Mouse (Mus musculus) olfactory bulb, adult 2 months (tissue): ENCODE results near the gene Llgl1. TPM values are rescaled to one million over a fixed set of nuclear protein-coding genes. Genes with fewer than 3 reads are reported as not detected.

ENCODE experiments used
- H3K27ac ChIP-seq: fragments of 200-500 bp; 2 replicates; pipeline ENCODE4 v1.5.1; 2012; ENCODE audit warnings: low read depth, low read length; ENCODE audit not compliant: insufficient read depth
- H3K4me1 ChIP-seq: fragments of 200-500 bp; 2 replicates; pipeline ENCODE4 v1.6.1; 2012; ENCODE audit warnings: low read length; ENCODE audit not compliant: control insufficient read depth, insufficient read depth
- H3K4me3 ChIP-seq: fragments of 200-500 bp; 2 replicates; pipeline ENCODE4 v1.5.1; 2012; ENCODE audit warnings: mild to moderate bottlenecking, low read depth, low read length, moderate library complexity; ENCODE audit not compliant: insufficient read depth
- CTCF ChIP-seq: fragments of 200-500 bp; IDR thresholded peaks from 2 replicates; pipeline ENCODE4 v1.5.1; 2012; ENCODE audit warnings: low read depth, mild to moderate bottlenecking, low read length, moderate library complexity; ENCODE audit not compliant: insufficient read depth
- POLR2A ChIP-seq: fragments of 200-500 bp; IDR thresholded peaks from 2 replicates; pipeline ENCODE4 v1.6.1; 2012; ENCODE audit warnings: mild to moderate bottlenecking, low read depth, low read length, moderate library complexity; ENCODE audit not compliant: insufficient read depth
- WGBS: fragments of 180-500 bp; shearing (Covaris S2); methylation state at CpG from one replicate; pipeline ENCODE4 v1.1.7; 2018; 5-methylcytosine and 5-hydroxymethylcytosine counted together
- polyA plus RNA-seq: library from polyadenylated mRNA; stranded (reverse); fragments of >200 nt; gene quantifications from 2 replicates; pipeline ENCODE4 v1.2.4, GENCODE M21; 2012; ENCODE audit warnings: low replicate concordance; ENCODE audit not compliant: missing spikeins, insufficient read depth, insufficient read length

The Llgl1 gene
- polyA plus RNA-seq = not detected in 2 replicates

DNA sequence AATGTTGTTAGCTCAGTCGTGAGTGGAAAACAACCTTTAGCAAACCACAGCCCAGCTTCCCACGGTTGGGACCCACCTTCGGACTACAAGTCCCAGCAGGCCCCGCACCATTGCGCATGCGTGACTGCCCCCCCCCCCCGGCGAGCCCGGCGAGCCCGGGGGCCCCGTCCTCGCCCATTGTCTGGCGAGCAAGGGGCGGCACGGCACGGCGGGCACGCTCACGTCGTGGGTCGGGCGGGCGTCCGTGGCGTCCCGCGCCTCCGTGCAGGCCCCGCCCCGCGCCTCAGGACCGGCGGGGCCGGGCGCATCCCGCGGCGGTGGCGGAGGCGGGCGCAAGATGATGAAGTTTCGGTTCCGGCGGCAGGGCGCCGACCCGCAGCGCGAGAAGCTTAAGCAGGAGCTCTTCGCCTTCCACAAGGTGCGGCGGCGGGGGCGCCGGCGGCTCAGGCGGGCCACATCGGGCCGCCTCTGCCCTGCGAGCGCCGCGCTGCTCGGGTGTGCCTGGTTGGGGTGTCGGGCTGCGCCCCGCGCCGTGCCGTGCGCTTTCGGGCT, at the start of gene Llgl1:
Gene Llgl1, plus strand, starts transcription at position 200 of the 552 bp plus-strand sequence.
- TF ChIP-seq POLR2A (peak; percentile 77), CTCF (no peak)
- H3K27ac ChIP-seq = peak within 1 kb of the TSS; percentile 59
- H3K4me3 ChIP-seq = peak within 1 kb of the TSS; percentile 94
- H3K4me1 ChIP-seq = peaks cover 42% of the 10 kb centered on the region
- under 1% methylated on average over 69 of the region's 73 CpGs for WGBS

GRCm38 (mm10) chr11:60696165-60696564, 3.4 kb upstream of the Llgl1 start:
- Histone ChIP-seq H3K27ac (no peak overlapping the region), H3K4me3 (no peak overlapping the region), H3K4me1 (peaks cover 14% of the 10 kb centered on the region)
- TF ChIP-seq POLR2A = no peak
- no peak for TF ChIP-seq CTCF
- 67% methylated on average over 1 of the region's 1 CpGs for WGBS

DNA sequence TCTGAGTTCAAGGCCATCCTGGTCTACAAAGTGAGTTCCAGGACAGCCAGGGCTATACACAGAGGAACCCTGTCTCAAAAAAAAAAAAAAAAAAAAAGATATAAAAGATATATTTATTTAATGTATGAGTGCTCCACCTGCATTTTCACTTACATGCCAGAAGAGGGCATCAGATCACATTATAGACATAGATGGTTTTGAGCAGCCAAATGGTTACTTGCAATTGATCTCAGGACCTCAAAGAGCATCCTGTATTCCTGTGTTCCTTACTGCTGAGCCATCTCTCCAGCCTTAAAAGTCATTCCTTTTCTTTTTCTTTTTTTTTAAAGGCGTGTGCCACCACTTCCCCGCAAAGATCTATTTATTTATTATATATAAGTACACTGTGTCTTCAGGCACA, 2.0 kb upstream of the Llgl1 start:
- WGBS = 59% methylated on average over 2 of the region's 2 CpGs
- Histone ChIP-seq H3K4me3 (no peak overlapping the region), H3K4me1 (peaks cover 23% of the 10 kb centered on the region), H3K27ac (no peak overlapping the region)
- TF ChIP-seq POLR2A (no peak), CTCF (no peak)

- peaks cover 36% of the 10 kb centered on the region for H3K4me1 ChIP-seq
- peak overlapping the region; percentile 94 for H3K4me3 ChIP-seq
- 1% methylated on average over 22 of the region's 22 CpGs for WGBS
- no peak for TF ChIP-seq CTCF
- TF ChIP-seq POLR2A = no peak
- H3K27ac ChIP-seq = peak overlapping the region; percentile 54
Measured at GRCm38 (mm10) chr11:60698806-60699523, 558 bp upstream of the Llgl1 start.

- no peak for TF ChIP-seq CTCF
- TF ChIP-seq POLR2A = no peak
- Histone ChIP-seq H3K27ac (no peak overlapping the region), H3K4me1 (peaks cover 51% of the 10 kb centered on the region), H3K4me3 (peak overlapping the region; percentile 94)
- WGBS = 12% methylated on average over 12 of the region's 12 CpGs
Measured at GRCm38 (mm10) chr11:60700320-60701185, 1.0 kb downstream of the Llgl1 start.

GRCm38 (mm10) chr11:60701611-60702010, 2.1 kb downstream of the Llgl1 start:
- no peak overlapping the region for H3K27ac ChIP-seq
- WGBS = 71% methylated on average over 3 of the region's 4 CpGs
- peaks cover 60% of the 10 kb centered on the region for H3K4me1 ChIP-seq
- no peak overlapping the region for H3K4me3 ChIP-seq
- TF ChIP-seq CTCF = no peak
- no peak for TF ChIP-seq POLR2A

DNA sequence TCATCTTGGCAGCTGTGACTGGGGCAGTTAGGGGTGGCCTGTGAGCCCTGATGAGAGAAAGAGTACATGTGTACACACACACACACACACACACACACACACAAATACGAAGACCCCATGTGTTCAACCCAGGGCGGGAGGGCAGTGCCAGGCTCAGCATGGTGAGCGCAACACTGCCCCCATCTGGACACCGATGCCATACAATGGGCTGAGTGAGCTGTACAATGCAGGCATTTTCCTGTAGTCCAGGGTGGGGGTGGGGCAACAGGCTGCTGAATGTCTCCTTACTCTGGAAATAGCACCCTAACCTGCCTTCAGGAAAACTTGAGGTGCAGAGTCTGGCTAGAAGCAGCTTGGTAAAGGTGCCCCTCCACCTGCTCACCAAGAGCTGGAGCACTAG, 3.6 kb downstream of the Llgl1 start:
- no peak overlapping the region for H3K27ac ChIP-seq
- H3K4me3 ChIP-seq = no peak overlapping the region
- peaks cover 73% of the 10 kb centered on the region for H3K4me1 ChIP-seq
- WGBS = 10% methylated on average over 4 of the region's 4 CpGs
- TF ChIP-seq POLR2A (no peak), CTCF (no peak)

GRCm38 (mm10) chr11:60704023-60704880, 4.7 kb downstream of the Llgl1 start:
- no peak overlapping the region for H3K4me3 ChIP-seq
- no peak overlapping the region for H3K27ac ChIP-seq
- TF ChIP-seq CTCF = no peak
- no peak for TF ChIP-seq POLR2A
- 90% methylated on average over 19 of the region's 19 CpGs for WGBS
- H3K4me1 ChIP-seq = peaks cover 67% of the 10 kb centered on the region
